Mouse (Mus musculus): ENCODE measurements around the gene Oprl1.

Gene Oprl1

DNA sequence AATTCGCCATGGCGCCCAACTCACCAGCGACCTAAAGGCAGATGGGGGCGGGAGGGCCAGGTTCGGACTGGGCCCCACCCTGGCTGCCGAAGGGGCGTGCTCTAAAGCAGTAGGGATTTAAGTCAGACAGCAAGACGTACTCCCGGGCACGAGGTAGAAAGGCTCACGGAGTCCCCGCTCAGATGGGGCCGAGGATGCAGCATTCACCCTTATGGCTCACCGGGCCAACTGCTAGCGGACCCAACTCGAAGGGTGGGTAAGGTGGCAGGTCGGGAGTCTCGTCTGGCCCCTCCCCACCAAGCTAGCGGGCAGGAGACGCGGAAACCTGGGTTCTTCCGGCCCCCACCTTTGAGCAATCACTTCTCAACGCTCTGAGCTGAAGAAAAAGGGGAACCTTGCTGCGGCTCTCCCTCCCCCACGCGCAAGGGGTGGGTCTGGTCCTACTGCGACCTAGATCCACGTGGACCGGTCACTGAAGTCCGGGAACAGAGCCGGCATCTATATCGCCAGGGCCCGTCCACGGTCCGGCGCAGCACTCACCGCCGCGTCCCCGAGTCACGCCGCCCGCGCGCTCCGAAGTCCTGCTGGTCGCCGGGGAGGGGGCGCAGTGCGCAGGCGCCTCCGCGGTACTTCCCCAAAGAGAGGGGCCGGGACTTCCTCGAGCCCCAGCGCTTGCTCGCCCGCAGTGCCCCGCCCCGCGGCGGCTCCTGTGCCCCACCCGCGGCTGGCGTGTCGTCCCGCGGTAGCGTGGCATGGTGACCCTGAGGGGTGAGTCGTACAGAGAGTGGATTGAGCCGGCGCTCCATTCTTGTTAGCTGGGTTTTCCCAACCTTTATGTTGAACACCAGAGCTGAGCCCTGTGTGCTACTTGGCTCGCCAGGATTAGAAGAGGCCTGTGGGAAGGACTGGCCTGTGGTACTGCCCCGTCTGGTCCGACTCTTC, 21.2 kb upstream of the Oprl1 start, which contains the start of gene Rgs19:
TSS of gene Rgs19 (minus strand) at position 639 of the 942 bp plus-strand sequence.
- peak; percentile 90 for DNase-seq

DNA sequence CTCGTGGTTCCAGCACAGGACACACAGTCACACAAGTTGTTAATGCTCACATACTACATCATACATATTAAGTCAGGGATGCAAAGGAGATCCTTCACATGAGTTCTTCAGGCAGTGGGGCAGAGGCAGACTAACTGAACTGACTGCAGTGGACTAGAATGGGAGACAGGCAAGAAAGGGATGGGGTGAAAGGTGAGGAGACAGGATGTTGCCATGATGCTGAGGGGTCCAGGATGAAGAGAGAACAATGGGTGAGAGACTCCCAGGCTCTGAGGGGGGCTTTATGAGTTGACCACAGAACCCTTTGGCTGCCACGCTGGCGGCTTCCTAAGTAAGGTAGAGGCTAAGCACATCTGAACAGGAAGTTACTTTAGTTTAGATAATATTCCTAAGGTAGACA, 20.2 kb upstream of the Oprl1 start:
- no peak for DNase-seq

DNA sequence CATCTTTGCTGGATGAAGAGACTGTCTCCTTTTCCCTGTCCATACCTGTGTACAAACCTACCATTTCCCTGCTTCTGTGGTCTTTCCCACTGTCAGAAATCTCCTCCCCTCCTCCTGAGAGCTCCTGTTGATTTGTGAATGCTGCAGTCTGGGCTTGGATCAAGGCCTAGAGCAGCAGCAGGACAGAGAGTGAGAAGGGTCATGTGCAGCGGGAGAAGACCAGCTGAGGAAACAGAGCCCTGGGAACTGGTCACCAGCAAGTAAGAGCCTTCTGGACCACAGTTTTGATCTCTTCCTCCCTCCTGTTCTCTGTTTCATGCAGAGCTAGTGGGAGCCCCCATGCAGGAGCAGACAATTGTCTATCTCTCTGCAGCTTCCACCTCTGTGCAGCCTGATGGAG, 19.0 kb upstream of the Oprl1 start:
- DNase-seq = no peak

DNA sequence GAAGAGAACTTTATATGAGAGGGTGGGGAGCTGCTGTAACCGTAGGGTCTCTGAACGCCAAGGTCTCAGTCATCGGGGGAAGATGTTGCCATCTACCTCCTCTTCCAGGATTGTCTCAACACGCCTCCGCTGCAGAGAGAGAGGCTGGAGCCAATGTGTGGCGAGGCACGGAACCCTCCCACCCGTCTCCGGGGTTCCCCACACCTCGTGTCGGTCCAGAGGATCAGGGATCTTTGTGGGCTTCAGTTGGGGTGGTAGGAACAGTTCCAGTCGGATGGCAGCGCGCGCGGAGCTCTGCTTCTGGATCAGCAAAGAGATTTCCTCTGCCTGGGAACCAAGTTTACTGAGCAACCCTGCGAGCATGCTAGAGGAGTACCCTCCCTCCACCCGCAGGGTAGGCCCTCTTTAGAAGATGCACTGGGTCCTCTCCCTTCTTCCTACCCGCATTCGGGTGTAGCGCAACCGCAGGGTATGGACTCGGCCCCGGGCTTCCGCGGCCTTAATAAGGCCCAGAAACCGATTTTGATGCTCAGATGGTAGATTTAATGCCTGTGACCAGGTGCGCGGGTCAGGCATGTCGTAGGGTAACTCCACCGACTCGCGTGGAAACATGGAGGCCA, 17.9 kb upstream of the Oprl1 start:
- no peak for DNase-seq

DNA sequence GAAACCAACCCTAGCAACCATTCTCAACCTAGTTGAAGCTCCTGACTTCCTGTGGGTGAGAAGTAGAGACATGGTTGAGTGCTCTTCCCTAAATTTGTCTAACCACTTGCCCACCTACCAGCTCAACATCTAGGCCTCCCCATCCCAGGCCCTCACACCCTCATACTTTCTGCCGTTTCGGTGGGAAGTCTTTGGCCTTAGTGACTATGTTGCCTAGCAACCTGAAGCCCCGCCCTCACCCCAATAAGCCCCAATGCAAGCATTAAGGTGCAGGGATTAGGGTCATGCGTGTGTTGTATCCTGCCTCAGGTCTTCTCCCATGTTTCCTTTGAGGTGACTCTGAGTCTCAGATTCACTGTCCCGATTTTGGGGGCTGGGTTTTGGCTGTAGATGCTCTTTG, 16.6 kb upstream of the Oprl1 start, which contains the start of gene Lkaaear1:
TSS of gene Lkaaear1 (minus strand) at position 202 of the 400 bp plus-strand sequence.
- no peak for DNase-seq

DNA sequence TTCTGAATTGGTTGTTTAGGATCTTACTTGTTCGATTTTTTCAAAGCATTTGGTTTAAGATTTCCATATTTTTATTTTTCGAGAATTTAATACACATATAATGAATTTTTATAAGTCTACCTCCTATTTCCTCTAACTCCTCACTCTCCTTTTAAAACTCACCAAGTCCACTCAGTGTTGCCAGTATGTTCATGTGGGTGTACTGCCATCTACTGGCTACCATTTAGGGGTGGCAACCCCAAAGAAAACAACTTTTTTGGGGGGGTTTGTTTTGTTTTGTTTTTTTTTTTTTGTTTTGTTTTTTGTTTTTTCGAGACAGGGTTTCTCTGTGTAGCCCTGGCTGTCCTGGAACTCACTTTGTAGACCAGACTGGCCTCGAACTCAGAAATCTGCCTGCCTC, 8.1 kb upstream of the Oprl1 start:
- DNase-seq = peak; percentile 18

DNA sequence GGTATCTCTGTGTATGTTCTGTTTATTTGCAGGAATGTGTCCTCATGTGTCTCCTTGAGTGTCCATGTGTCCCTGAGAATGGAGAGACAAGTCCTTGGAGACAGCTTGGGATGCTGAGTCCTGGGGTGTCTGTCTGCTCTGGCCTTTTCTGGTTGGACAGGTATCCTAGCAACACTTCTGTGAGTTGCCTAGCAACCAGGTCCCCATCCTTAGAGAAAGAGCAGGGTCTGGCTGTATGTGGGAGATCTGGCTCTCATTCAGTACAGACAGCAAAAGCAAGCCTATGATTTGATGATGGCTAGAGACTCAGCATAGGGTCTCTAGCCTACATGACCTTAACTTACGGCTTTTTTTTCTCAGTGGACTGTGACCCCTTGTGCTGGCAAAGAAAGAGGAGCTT, 1.1 kb upstream of the Oprl1 start:
- no peak for DNase-seq

DNA sequence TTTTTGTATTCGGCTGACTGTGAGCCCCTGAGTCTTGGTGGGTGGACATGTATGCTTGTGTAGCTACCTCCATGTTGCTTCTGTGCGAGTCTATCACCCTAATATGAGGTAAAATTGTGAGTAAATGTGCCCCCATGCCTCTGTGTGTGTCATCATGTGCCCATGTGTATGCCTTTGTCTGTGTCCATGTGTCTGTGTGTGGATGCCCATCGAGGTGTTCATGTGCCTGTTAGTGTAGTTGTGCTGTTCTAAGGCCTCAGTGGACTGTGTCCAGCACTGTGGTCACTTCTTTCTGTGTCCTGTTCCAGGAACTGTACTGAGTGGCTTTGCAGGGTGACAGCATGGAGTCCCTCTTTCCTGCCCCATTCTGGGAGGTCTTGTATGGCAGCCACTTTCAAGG, 566 bp downstream of the Oprl1 start:
- DNase-seq = no peak

DNA sequence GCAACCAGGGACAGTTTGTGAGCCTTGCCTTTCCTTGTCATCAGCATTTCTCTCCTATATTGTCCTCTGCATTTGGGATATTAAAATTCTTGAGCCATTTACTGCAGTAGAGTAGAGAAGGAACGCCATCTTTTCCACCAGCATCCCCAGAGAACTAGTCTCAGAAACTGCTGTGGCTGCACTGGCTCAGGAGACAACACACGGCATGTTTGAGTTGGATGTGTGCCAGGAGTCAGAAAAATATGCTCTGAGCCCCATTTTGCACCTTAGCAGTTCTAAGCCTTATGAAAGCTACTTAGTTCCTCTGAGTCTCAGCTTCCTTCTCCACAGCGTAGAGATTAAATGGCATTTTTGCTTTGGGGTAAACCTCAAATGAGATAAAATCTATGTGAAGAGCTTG, 2.2 kb downstream of the Oprl1 start:
- no peak for DNase-seq

DNA sequence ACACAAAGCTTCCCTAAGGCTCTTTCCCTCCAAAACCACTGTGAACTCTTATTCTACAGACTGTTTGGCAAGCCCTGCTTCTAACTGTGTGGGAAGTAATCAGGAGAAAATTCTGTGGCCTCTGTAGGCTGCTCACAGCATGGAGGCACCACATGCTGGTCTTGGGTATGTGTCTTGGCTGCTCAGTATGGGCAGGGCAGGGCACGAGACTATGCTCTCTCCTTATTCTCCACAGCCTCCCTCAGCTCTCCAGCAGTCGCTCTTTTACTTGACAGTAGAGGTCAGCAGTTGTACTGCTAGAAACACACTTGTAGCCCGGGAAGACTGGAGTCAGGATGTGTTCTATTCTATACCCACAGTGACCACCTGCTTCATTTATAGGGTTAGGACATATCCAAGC, 5.2 kb downstream of the Oprl1 start:
- DNase-seq = no peak

DNA sequence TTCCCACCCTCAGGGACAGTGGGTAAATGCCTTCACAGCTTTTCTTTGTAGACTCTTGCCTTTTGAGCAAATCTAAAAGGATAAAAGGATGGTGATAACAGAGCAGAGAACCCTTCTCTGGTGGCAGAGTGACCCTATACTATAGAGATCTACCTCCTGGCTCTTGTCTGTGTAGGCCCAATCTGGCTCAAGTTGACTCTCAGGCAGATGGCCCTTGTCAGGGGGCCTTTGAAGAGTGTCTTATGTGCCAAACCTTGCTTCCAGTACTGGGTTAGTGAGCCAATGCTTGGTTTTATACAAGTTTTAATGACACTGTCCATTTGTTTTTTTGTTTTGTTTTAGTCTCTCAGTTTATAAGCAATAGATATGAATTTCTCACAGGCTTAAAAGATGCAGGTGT, 6.4 kb downstream of the Oprl1 start:
- no peak for DNase-seq

DNA sequence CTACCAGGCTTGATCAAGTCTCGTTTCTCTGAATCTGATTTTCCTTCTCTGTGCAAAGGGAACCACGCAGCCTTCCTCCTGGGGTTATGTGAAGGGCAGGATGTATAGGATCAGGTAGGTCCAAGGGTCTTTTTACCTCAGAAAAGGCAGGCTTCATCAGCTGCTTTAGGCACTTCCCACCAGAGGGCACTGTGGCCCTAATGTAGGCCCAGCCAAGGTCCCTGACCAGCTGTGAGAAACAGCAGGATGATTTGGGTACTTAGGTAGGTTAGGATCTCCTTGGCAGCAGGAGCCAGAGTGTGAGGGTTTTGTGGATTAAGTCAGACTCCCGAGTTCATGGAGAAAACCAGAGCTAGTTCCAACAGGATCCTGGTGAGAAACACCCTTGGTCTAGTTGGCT, 7.4 kb downstream of the Oprl1 start:
- DNase-seq = peak; percentile 74

DNA sequence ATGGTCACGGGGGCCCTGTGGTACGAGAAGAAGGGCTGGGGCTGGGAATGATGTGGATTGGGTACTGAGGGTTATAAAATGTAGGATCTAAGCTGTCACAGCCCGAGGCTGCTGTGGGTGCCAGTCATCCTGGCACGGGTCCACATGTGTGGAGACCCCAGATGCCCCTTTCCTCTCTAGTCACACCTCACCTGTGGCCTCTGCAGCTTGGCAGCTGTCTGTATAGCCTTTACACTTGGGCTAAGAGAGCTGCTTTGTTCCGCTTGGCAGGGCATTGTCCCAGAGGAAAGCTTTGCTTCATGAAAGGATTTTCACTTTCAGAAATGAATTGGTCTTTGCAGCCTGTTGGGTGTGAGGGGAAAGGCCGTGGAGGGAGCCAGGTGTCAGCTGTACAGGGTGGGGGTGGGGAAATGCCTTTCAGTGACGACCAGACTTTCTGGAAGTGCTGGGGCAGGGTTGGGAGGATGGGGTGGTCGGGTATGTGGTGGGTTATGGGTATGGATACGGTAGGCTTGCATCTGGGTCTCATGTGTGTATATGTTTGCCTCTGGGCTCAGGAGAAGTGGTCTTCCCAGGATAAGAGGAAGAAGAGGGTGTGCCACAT, 12.9 kb downstream of the Oprl1 start:
- DNase-seq = no peak

DNA sequence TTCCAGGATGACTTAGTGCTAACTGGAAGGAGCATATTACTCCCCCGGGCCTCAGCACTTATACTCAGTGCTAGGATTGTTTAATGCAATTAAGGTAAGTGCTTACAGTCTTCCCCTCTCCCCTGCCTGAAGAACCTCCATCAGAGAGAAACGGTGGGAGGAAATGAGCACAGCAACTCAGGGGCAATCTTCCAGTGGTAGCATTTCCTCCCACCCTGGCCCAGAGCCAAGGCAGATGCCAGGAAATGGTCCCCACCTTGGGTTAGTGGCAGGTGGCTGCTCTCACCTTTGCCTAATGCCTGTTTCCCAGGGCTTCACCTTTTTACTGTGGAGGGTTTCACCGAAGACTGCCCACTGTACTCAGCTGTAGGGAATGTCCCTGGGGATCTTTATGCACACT, 15.2 kb downstream of the Oprl1 start:
- DNase-seq = no peak

DNA sequence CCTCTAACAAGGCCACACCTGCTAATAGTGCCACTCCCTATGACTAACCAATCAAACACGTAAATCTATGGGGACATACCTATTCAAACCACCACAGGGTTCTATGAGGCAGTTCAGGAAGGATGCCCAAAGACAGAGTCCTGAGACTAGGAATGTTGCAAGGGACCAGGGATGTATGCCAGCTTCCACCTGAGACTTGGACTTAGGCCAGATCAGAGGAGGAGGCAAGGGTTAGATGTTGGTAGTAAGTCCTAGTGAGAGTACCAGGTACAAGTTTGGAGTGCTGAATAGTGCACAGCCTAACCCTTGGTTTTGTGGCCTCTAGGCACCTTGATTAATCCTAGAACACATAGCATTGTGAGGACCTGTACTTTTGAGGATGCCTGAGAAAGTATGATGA, 37.8 kb downstream of the Oprl1 start:
- DNase-seq = no peak

DNA sequence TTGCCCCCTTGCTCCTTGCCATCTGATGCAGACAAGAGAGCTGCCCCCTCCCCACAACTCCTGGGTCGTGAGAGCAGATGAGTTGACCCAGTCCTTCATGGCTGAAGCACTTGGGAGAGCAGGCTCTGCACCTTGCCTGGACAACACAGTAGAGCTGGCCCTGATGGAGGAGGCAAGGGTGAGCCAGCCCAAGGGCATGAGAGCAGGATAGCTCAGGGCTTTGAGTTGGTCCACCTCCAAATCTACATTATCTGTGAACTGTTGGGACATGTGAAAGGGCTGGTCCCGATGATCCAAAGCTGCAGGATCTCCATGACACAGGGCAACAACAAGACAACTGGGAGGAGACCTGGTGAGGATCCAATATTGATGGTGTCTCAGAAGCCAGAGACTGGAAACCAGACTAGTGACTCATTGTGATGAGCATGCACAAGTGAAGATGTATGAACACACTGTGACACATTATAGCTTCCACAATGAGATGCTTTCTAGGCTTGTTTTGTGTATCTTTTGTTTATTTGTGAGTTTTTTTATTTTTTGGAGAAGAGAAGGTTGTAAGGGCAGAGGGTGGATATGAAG, 43.4 kb downstream of the Oprl1 start:
- no peak for DNase-seq

DNA sequence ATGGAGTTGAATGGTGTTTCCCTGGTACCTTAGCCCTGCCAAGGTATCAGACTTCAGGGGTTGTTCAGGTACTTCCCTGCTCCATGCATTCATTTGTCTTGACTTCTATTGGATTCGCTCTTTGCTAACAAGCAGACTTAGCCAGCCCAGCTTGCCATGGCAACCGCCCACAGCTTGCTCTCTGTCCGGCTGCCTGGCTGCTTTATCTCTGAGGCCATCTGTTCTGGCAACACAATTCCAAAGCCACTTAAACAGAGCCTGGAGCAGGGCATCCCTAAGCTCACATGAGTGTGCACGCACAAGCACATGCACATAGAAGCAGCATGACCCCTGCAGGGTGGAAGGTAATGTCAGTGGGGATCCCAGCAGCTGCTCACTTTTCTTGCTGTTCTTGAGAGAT, 44.2 kb downstream of the Oprl1 start:
- peak; percentile 44 for DNase-seq

DNA sequence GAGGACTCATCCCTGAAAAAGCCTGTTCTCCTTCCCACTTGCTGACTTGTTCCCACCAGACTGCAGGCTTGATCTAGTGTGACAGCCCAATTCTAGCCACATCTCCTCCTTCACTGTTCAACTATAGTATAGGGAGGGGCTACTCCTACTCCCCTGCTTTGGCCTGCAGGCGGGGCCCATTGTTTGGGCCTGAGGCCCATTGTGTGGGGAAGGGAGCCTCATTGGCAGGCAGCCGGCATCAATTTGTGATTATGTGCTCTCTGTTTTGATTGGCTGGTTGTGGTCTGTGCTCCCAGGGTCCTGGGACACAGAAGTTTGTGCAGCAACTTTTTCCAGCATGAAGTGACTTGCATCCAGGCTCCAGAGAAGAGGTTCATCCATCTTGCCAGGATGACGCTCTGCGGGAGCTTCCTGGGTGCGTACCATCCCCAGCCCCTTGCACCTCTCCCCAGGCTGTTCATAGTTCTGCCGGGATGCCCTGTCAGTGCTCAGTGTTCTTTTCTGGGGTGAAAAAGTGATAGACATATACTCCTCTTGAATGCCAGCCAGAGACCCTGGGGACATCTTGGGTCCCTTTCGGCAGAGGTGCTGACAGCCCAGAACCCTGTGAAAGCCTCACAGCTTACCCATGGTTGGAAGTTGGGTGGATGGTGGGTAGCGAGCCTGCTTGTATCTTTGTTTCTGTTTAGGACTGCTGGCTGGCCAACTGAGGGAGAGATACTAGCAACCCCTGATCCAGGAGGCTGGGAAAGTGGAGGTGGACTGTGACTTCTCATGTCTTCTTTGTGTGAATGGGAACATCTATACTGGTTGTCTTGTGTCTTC, 48.4 kb downstream of the Oprl1 start, which contains the start of gene Myt1:
TSS of gene Myt1 (plus strand) at position 327 of the 825 bp plus-strand sequence.
- peak; percentile 81 for DNase-seq

DNA sequence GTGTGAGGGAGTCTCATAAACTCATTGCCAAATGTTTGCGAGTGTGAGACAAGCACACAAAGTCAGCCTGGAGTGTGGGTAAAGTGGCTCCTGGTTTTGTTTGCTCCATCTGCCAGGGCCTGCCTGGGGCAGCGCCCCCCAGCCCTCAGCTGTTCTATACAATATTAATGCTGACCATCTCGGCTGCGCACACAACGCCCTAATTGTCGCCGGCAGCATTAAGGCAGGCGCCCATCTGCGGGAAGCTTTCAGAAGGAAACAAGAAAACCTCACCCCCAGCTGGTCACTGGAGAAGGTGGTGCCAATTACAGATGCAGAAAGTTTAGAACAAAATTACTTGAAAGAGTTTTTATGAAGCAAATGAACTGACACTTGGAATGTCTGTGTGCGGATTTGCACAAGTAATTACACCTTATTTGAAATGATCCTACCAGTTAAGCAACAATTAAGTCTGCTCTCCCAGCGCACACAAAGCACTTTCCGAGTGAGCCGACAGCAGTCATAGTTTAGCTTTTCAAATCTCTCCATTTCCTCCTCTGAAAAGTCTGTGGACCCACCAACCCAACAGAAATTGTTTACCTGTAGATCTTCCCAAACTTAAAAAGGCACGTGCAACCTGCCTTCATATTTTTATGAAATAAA, 49.2 kb downstream of the Oprl1 start:
- DNase-seq = peak; percentile 63

DNA sequence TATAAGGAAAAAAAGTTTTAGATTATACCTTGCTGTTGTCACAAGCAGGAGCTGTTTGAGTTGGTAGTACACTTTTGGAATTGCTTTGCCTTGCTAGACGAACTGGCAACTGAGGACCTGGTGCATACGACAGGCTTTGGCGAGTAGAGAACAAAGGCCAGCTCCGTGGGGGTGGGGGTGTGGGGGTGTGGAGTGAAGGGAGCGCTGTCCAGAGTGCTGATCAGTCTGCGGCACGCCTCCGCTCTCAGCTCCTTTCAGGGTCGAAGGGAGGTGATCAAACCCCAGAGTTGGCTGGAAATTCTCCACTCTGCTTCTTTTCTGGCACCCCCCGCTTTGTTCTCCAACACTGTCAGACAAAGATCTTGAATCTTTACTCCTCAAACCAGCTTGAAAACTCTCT, 49.8 kb downstream of the Oprl1 start:
- peak; percentile 83 for DNase-seq

DNA sequence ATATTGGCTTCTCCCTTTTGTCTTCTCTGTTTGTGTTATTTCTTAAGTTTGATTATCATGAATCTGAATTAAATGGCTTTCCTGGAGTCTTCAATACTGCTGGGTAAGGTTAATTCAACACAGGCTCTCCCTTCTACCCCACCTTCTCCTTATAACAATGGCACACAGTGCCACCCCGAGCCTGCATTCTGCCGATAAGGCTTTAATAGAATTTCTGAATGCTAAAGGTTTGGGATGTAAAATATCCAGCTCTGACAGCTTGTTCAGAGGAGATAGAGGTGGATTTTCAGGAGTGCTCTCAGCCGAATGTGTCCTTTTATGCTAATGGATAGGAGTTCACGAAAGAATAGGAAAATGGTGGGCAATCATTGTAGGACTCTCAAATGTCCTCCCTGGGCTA, 50.4 kb downstream of the Oprl1 start:
- DNase-seq = no peak

Data from embryo, embryonic 11 days (tissue).